Mouse (Mus musculus): ENCODE data around the gene Rgs7.

Gene Rgs7

GRCm38 (mm10) chr1:175431356-175432053 lies 60.8 kb downstream of the Rgs7 start:
- no peak for DNase-seq (ENCODE audit: low spot score)

- DNase-seq (ENCODE audit: low spot score), result no peak
Measured at GRCm38 (mm10) chr1:175427112-175427511, 65.2 kb downstream of the Rgs7 start.

- DNase-seq (ENCODE audit: low spot score), result no peak
Measured at GRCm38 (mm10) chr1:175426393-175426792, 65.9 kb downstream of the Rgs7 start.

- no peak for DNase-seq (ENCODE audit: low spot score)
Measured at GRCm38 (mm10) chr1:175420883-175421282, 71.4 kb downstream of the Rgs7 start.

GRCm38 (mm10) chr1:175415728-175416127 lies 76.6 kb downstream of the Rgs7 start:
- DNase-seq (ENCODE audit: low spot score), result no peak

- no peak for DNase-seq (ENCODE audit: low spot score)
Measured at GRCm38 (mm10) chr1:175410399-175410798, 81.9 kb downstream of the Rgs7 start.

- no peak for DNase-seq (ENCODE audit: low spot score)
Measured at GRCm38 (mm10) chr1:175391894-175392293, 100.4 kb downstream of the Rgs7 start.

GRCm38 (mm10) chr1:175389250-175389649 lies 103.0 kb downstream of the Rgs7 start:
- DNase-seq (ENCODE audit: low spot score), result no peak

GRCm38 (mm10) chr1:175385581-175386235 lies 106.6 kb downstream of the Rgs7 start:
- DNase-seq (ENCODE audit: low spot score), result no peak

GRCm38 (mm10) chr1:175372571-175372970 lies 119.7 kb downstream of the Rgs7 start:
- no peak for DNase-seq (ENCODE audit: low spot score)

GRCm38 (mm10) chr1:175368062-175368461 lies 124.2 kb downstream of the Rgs7 start:
- no peak for DNase-seq (ENCODE audit: low spot score)

GRCm38 (mm10) chr1:175363606-175364005 lies 128.7 kb downstream of the Rgs7 start:
- no peak for DNase-seq (ENCODE audit: low spot score)

GRCm38 (mm10) chr1:175359411-175360366 lies 132.6 kb downstream of the Rgs7 start:
- no peak for DNase-seq (ENCODE audit: low spot score)

GRCm38 (mm10) chr1:175352921-175353320 lies 139.4 kb downstream of the Rgs7 start:
- DNase-seq (ENCODE audit: low spot score), result no peak

GRCm38 (mm10) chr1:175346162-175346561 lies 146.1 kb downstream of the Rgs7 start:
- DNase-seq (ENCODE audit: low spot score), result no peak

- DNase-seq (ENCODE audit: low spot score), result no peak
Measured at GRCm38 (mm10) chr1:175336191-175336590, 156.1 kb downstream of the Rgs7 start.

GRCm38 (mm10) chr1:175333041-175333854 lies 159.1 kb downstream of the Rgs7 start:
- no peak for DNase-seq (ENCODE audit: low spot score)

GRCm38 (mm10) chr1:175329934-175330471 lies 162.3 kb downstream of the Rgs7 start:
- no peak for DNase-seq (ENCODE audit: low spot score)

GRCm38 (mm10) chr1:175322781-175323180 lies 169.5 kb downstream of the Rgs7 start:
- no peak for DNase-seq (ENCODE audit: low spot score)

- DNase-seq (ENCODE audit: low spot score), result no peak
Measured at GRCm38 (mm10) chr1:175319205-175319604, 173.1 kb downstream of the Rgs7 start.

- DNase-seq (ENCODE audit: low spot score), result no peak
Measured at GRCm38 (mm10) chr1:175317264-175317663, 175.0 kb downstream of the Rgs7 start.
